Mouse (Mus musculus): Measurements from ENCODE around the gene Miga2. TPM values are rescaled to one million over a fixed set of nuclear protein-coding genes. Genes with fewer than 3 reads are reported as not detected.
"Not testable (repeated sequence)": the region's sequence is repeated elsewhere in the genome, so short reads cannot be mapped to it uniquely, and the experiment has no call there.

Miga2 gene
- polyA plus RNA-seq, 1 experiment from 2014 or later: 32.6 TPM

- no peaks in the 10 kb centered on the region for H3K9me3 ChIP-seq (replicated peaks)
- H3K27me3 ChIP-seq: no peaks in the 10 kb centered on the region
- H3K4me3 ChIP-seq: peak overlapping the region; percentile 98
- ATAC-seq (replicated peaks; ENCODE audit: insufficient number of reproducible peaks, insufficient read depth, low FRiP score, low read depth): no peak
- peaks cover 72% of the 10 kb centered on the region for H3K4me1 ChIP-seq (replicated peaks)
- H3K4me2 ChIP-seq: peak overlapping the region; percentile 75
- no peak overlapping the region; the same call in 1 of the 2 replicates for H3K9ac ChIP-seq
- peaks cover 25% of the 10 kb centered on the region for H3K36me3 ChIP-seq
- WGBS: 77% methylated on average over 16 of the region's 16 CpGs
- H3K27ac ChIP-seq: no peak overlapping the region
Measured at GRCm38 (mm10) chr2:30413038-30413973, 49.3 kb downstream of the Miga2 start.

GRCm38 (mm10) chr2:30414101-30414500, 50.1 kb downstream of the Miga2 start:
- peaks cover 21% of the 10 kb centered on the region; the same call in 1 of the 2 replicates for H3K36me3 ChIP-seq
- WGBS: 92% methylated on average over 4 of the region's 4 CpGs
- H3K4me3 ChIP-seq: peak overlapping the region; percentile 98
- no peaks in the 10 kb centered on the region for H3K27me3 ChIP-seq
- no peaks in the 10 kb centered on the region for H3K9me3 ChIP-seq (replicated peaks)
- H3K9ac ChIP-seq: peak overlapping the region; percentile 96; the same call in 1 of the 2 replicates
- no peak overlapping the region for H3K27ac ChIP-seq
- ATAC-seq (replicated peaks; ENCODE audit: insufficient number of reproducible peaks, insufficient read depth, low FRiP score, low read depth): no peak
- peaks cover 73% of the 10 kb centered on the region for H3K4me1 ChIP-seq (replicated peaks)
- peak overlapping the region; percentile 75 for H3K4me2 ChIP-seq

GRCm38 (mm10) chr2:30414681-30415080, 50.6 kb downstream of the Miga2 start:
- peak overlapping the region; percentile 96 for H3K9ac ChIP-seq
- H3K27me3 ChIP-seq: no peaks in the 10 kb centered on the region
- peak overlapping the region; percentile 98 for H3K4me3 ChIP-seq
- peaks cover 73% of the 10 kb centered on the region for H3K4me1 ChIP-seq (replicated peaks)
- peaks cover 21% of the 10 kb centered on the region; the same call in 1 of the 2 replicates for H3K36me3 ChIP-seq
- H3K4me2 ChIP-seq: peak overlapping the region; percentile 75
- no peak for ATAC-seq (replicated peaks; ENCODE audit: insufficient number of reproducible peaks, insufficient read depth, low FRiP score, low read depth)
- no peaks in the 10 kb centered on the region for H3K9me3 ChIP-seq (replicated peaks)
- H3K27ac ChIP-seq: peak overlapping the region; percentile 99
- WGBS: 50% methylated on average over 5 of the region's 5 CpGs

- no peaks in the 10 kb centered on the region for H3K9me3 ChIP-seq (replicated peaks)
- peak within 1 kb of the TSS; percentile 99 for H3K27ac ChIP-seq
- peaks cover 70% of the 10 kb centered on the region for H3K4me1 ChIP-seq (replicated peaks)
- peak within 1 kb of the TSS; percentile 98 for H3K4me3 ChIP-seq
- WGBS: 1% methylated on average over 58 of the region's 58 CpGs
- H3K4me2 ChIP-seq: peak within 1 kb of the TSS; percentile 75
- no peaks in the 10 kb centered on the region for H3K27me3 ChIP-seq
- ATAC-seq (replicated peaks; ENCODE audit: insufficient number of reproducible peaks, insufficient read depth, low FRiP score, low read depth): peak; percentile 90
- H3K36me3 ChIP-seq: peaks cover 15% of the 10 kb centered on the region; the same call in 1 of the 2 replicates
- peak within 1 kb of the TSS; percentile 96 for H3K9ac ChIP-seq
Measured at GRCm38 (mm10) chr2:30415157-30415935, 51.3 kb downstream of the Miga2 start, which contains the start of gene Crat. Crat (minus strand) TSS chr2:30415813.

- H3K27me3 ChIP-seq: no peaks in the 10 kb centered on the region
- peak within 1 kb of the TSS; percentile 99 for H3K27ac ChIP-seq
- under 1% methylated on average over 66 of the region's 67 CpGs for WGBS
- peaks cover 9% of the 10 kb centered on the region; the same call in 1 of the 2 replicates for H3K36me3 ChIP-seq
- H3K4me2 ChIP-seq: peak within 1 kb of the TSS; percentile 75
- peak within 1 kb of the TSS; percentile 96 for H3K9ac ChIP-seq
- H3K4me1 ChIP-seq (replicated peaks): peaks cover 63% of the 10 kb centered on the region
- peak within 1 kb of the TSS; percentile 98 for H3K4me3 ChIP-seq
- no peaks in the 10 kb centered on the region for H3K9me3 ChIP-seq (replicated peaks)
- ATAC-seq (replicated peaks; ENCODE audit: insufficient number of reproducible peaks, insufficient read depth, low FRiP score, low read depth): peak; percentile 89
Measured at GRCm38 (mm10) chr2:30415936-30416648, 52.1 kb downstream of the Miga2 start, which contains the start of gene Ptpa. Ptpa (plus strand) TSS chr2:30416039.

- no peak for ATAC-seq (replicated peaks; ENCODE audit: insufficient number of reproducible peaks, insufficient read depth, low FRiP score, low read depth)
- peak overlapping the region; percentile 75 for H3K4me2 ChIP-seq
- peaks cover 63% of the 10 kb centered on the region for H3K4me1 ChIP-seq (replicated peaks)
- peak overlapping the region; percentile 99 for H3K27ac ChIP-seq
- no peaks in the 10 kb centered on the region for H3K27me3 ChIP-seq
- peak overlapping the region; percentile 96 for H3K9ac ChIP-seq
- peaks cover 7% of the 10 kb centered on the region; the same call in 1 of the 2 replicates for H3K36me3 ChIP-seq
- H3K4me3 ChIP-seq: peak overlapping the region; percentile 98
- under 1% methylated on average over 7 of the region's 7 CpGs for WGBS
- H3K9me3 ChIP-seq (replicated peaks): no peaks in the 10 kb centered on the region
Measured at GRCm38 (mm10) chr2:30416649-30416965, 52.6 kb downstream of the Miga2 start.

GRCm38 (mm10) chr2:30417154-30417553, 53.1 kb downstream of the Miga2 start:
- H3K27me3 ChIP-seq; H3K9ac ChIP-seq; H3K9me3 ChIP-seq (replicated peaks); H3K36me3 ChIP-seq; ATAC-seq (replicated peaks; ENCODE audit: insufficient number of reproducible peaks, insufficient read depth, low FRiP score, low read depth): not testable (repeated sequence)
- Histone ChIP-seq H3K4me1 (replicated peaks) (peaks cover 62% of the 10 kb centered on the region), H3K27ac (peak overlapping the region; percentile 99), H3K4me3 (peak overlapping the region; percentile 98), H3K4me2 (peak overlapping the region; percentile 75)
- 66% methylated on average over 6 of the region's 6 CpGs for WGBS

GRCm38 (mm10) chr2:30417595-30418165, 53.6 kb downstream of the Miga2 start:
- Histone ChIP-seq H3K27ac (no peak overlapping the region), H3K4me1 (replicated peaks) (peaks cover 58% of the 10 kb centered on the region), H3K27me3 (no peaks in the 10 kb centered on the region), H3K36me3 (no peaks in the 10 kb centered on the region; the same call in 1 of the 2 replicates), H3K9me3 (replicated peaks) (no peaks in the 10 kb centered on the region), H3K4me3 (peak overlapping the region; percentile 98; the same call in 1 of the 2 replicates), H3K9ac (no peak overlapping the region), H3K4me2 (peak overlapping the region; percentile 75)
- 53% methylated on average over 5 of the region's 5 CpGs for WGBS
- ATAC-seq (replicated peaks; ENCODE audit: insufficient number of reproducible peaks, insufficient read depth, low FRiP score, low read depth): no peak

GRCm38 (mm10) chr2:30418259-30418658, 54.2 kb downstream of the Miga2 start:
- 69% methylated on average over 6 of the region's 6 CpGs for WGBS
- H3K36me3 ChIP-seq: no peaks in the 10 kb centered on the region; the same call in 1 of the 2 replicates
- no peaks in the 10 kb centered on the region for H3K27me3 ChIP-seq
- peaks cover 53% of the 10 kb centered on the region for H3K4me1 ChIP-seq (replicated peaks)
- ATAC-seq (replicated peaks; ENCODE audit: insufficient number of reproducible peaks, insufficient read depth, low FRiP score, low read depth): no peak
- H3K9me3 ChIP-seq (replicated peaks): no peaks in the 10 kb centered on the region
- 0 out of 2 replicates have a peak overlapping the region, but pooled peaks have one; percentile 10 for H3K9ac ChIP-seq
- H3K27ac ChIP-seq: no peak overlapping the region
- H3K4me3 ChIP-seq: 0 out of 2 replicates have a peak overlapping the region, but pooled peaks have one; percentile 98
- H3K4me2 ChIP-seq: peak overlapping the region; percentile 6; the same call in 1 of the 2 replicates

- Histone ChIP-seq H3K27me3 (no peaks in the 10 kb centered on the region), H3K4me3 (no peak overlapping the region), H3K36me3 (no peaks in the 10 kb centered on the region; the same call in 1 of the 2 replicates), H3K27ac (peak overlapping the region; percentile 75), H3K4me1 (replicated peaks) (peaks cover 46% of the 10 kb centered on the region), H3K4me2 (peak overlapping the region; percentile 31), H3K9ac (peak overlapping the region; percentile 29; the same call in 1 of the 2 replicates), H3K9me3 (replicated peaks) (no peaks in the 10 kb centered on the region)
- WGBS: 26% methylated on average over 10 of the region's 10 CpGs
- no peak for ATAC-seq (replicated peaks; ENCODE audit: insufficient number of reproducible peaks, insufficient read depth, low FRiP score, low read depth)
Measured at GRCm38 (mm10) chr2:30419112-30419511, 55.1 kb downstream of the Miga2 start.
